Mouse (Mus musculus) large intestine, adult 2 months (tissue): ENCODE data around the gene Abca15. TPM values are rescaled to one million over a fixed set of nuclear protein-coding genes. Genes with fewer than 3 reads are reported as not detected.
"Not testable (repeated sequence)": the region's sequence is repeated elsewhere in the genome, so short reads cannot be mapped to it uniquely, and the experiment has no call there.

Source experiments
- DNase-seq: peaks from one replicate; pipeline ENCODE4 v3.0.0-alpha.2; 2012; ENCODE audit warnings: low read depth, low spot score
- WGBS: fragments of 180-500 bp; shearing (Covaris S2); methylation state at CpG from one replicate; pipeline ENCODE4 v1.1.7; 2018; 5-methylcytosine and 5-hydroxymethylcytosine counted together
- polyA plus RNA-seq: library from polyadenylated mRNA; depleted of rRNA; stranded (reverse); fragments of >200 nt; gene quantifications from 2 replicates; pipeline ENCODE4 v1.2.3, GENCODE M21; 2012; rRNA removed

Abca15 gene
- polyA plus RNA-seq = not detected in 2 replicates

DNA sequence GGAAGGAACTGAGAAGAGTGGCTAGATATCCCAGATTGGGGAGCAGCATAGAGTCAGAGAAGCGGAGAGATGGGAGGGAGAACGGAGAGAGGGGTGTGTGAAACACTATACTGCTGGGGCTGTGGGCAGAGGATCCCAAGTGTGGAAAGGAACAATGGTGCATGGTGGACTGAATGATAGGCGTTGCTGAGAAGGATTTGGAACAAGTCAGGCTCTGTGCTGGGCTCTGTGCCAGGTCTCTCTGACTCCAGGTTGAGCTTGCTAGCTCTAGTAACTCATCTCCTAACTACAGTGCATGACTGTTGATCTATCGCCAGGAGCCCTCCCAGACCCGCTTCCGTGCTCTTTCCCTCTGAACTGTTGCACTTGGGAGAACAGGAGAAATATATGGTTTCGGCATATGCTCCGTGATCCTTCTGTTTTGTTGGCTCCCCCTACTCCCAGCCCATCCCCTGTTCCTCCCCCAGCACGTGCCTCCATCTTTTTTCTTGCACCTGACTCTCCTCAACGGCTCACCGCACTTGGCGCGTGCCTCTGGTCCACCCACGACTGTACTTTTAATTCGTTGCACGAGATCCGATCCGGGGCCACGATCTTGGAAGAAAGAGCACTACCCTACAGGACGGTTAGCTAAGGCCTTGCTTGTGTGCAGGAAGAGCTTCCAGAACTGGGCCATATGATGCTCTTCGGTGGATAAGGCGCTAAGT, at the start of gene Abca15:
TSS of gene Abca15 (plus strand) at position 584 of the 707 bp plus-strand sequence.
- WGBS = 75% methylated on average over 22 of the region's 22 CpGs
- DNase-seq = no peak

DNA sequence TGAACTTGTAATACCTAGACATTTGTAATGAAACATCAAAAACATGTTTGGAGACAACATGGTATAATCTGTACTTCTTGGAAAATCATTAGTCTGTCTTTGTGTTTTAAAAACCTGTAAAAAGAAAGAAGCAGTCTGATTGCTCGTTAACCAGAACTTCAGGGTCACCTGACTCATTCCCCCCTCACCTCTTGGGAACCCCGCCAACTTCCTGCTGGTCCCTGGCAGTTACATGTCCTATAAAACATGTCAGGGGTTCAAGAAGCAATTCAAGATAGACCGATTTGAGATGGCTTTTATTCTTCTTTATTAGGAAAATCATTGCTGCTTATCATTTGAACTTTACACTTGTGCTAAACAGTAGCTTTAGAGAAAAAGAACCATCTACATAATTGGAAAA, 43.2 kb upstream of the Abca15 start:
- 19% methylated on average over 3 of the region's 3 CpGs for WGBS
- no peak for DNase-seq

DNA sequence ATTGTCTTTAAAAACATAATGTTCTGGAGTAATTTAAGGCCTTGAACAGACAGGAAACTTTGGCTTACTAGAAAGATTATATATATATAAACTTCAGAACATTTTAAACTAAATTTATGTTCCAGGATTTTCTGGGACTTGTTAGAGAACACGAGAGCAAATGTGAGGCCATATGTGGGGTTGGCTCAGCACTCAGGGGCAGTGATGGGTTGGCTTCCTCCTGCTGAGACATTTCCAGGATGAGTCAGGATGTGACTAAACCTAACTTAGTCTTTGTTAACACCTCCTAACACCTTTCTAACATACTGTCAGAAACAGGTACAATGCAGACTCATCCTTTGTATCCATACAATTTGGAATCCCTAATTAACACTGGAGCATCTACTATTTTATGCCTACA, 12.4 kb upstream of the Abca15 start:
- WGBS = 67% methylated on average over 1 of the region's 1 CpGs
- no peak for DNase-seq

DNA sequence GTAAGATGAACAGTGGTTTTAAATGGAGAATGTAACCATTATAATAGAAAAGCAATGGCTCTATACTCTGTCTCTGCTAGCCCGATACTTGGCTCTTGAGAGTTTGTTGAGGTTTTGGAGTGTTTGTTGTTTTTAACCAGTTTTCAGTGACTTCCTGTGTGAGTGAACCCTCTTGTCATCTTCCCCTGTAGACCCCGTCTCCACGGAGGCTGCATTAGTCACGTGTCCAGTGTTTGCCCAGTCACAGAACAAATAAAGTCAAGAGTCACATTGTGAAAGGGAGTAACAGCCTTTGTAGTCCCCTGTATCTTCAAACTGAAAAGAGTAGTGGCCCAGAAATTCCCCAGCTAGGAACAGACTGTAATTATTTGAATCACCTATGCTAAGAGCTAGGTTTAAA, 5.5 kb upstream of the Abca15 start:
- 24% methylated on average over 4 of the region's 4 CpGs for WGBS

DNA sequence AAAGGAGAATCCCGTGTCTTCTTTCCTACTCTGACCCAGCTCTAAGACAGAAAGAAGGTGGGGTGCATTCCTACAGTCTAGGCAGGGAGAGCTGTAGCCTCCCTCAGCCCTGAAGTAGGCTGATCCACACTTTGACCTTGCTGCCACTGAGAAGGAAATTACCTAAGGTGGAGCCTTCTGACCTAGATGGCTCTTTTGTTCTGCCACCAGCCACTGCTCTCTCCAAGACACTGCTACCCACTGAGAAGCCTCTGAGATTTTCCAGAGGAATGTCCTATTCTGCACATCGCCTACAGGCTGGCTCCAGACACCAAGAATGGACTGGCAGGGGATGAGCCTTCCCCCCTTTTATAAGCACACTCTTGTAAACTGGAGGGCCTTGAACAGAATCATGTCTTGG, 2.6 kb upstream of the Abca15 start:
- 58% methylated on average over 2 of the region's 2 CpGs for WGBS
- DNase-seq = not testable (repeated sequence)

More for the DNA sequence above, 5.5 kb upstream of the Abca15 start:
- no peak for DNase-seq

DNA sequence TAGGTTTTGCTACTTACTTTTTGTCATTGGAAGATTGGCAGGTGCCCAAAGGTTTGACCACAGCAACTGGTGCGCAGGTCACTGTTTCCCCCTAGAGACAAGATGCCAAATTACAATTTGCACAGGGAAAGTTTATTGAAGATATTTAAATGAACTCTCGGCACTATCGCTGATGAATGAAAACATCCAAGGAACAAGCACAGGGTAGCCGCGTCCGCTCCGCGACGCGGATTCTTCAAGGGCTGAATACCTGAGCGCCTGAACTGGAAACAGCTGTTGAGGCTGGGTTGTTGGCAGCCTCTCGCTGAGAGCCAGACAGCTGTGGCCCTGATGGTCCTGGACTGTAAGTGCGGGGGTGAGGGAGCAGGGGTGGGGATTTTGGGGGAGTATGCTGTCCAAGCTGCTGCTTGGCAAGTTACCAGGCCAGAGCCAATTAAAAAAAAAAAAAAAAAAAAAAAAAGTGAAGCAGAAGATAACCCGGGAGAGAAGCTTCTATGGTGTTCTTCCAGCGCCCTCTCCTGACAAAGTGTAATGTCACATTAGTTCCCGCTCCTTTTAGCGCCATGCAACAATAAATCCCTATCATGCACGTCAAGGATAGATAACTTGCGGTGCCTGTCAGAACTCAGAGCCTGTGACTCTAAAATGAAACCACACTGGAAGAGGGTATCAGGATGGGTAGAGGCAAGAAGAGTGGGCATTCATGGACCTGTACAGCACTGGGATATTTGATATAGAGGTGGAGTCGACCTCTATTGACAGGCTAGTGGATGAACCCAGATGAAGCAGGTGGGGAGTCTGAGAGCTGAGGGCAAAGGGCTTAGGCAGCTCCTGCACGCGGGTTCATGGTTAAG, 1.0 kb upstream of the Abca15 start:
- WGBS = 12% methylated on average over 22 of the region's 22 CpGs
- peak; percentile 62 for DNase-seq

DNA sequence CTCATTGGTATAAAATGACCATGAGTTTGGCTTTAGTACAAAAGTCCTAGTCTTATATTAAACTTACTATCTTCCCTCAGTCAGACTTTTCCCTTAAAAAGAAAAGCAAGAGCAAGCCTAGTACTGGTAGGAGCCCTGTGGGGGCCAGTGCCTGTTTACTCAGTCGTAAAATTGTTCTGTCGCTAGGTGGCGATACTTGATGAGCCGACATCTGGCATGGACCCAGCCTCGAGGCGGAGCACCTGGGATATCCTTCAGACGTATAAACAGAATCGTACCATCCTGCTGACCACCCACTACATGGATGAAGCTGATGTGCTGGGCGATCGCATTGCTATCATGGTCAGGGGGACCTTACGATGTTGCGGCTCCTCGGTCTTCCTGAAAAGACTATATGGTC, 32.7 kb downstream of the Abca15 start:
- 45% methylated on average over 13 of the region's 13 CpGs for whole genome bisulfite sequencing
- no peak for DNase-seq

DNA sequence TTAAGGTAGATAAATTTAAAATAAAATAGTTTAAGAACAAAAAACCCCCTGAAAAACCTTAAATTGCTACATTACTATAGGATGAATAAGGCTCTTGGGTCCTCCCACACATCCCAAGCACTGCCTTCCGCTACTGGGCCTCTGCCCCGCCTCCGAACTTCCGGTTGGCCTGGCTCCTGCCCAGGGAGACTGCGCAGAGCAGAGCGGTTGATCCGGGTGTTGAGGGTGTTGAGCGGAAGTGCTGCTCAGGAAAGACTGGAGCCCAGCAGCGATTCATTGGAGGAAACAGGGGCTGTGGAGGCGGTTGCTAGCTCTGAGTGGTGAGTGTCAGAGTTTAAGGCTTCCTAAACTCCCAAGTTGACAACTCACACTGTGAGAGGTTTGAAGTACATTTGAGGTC, 81.0 kb downstream of the Abca15 start, which contains the start of gene Abca16:
TSS of gene Abca16 (plus strand) at position 201 of the 400 bp plus-strand sequence.
- no peak for DNase-seq
- WGBS = 73% methylated on average over 10 of the region's 10 CpGs

DNA sequence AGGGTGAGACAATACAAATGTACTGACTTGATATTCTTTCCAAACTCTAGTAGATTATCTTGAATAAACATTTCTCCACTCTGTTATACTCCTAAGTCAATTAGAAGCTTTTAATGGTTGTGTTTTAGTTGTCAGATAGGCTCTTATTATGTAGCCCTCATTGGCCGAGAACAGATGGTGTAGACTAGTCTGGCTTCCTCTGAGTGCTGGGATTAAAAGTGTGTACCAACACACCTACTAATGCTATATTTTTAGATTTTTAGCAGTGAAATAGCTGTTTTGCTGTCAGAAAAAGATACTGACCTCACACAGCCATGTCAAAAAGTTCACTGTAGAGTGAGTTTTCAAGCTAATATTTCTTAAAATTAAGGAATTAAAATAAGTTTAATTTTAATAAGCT, 83.9 kb downstream of the Abca15 start:
- no peak for DNase-seq

DNA sequence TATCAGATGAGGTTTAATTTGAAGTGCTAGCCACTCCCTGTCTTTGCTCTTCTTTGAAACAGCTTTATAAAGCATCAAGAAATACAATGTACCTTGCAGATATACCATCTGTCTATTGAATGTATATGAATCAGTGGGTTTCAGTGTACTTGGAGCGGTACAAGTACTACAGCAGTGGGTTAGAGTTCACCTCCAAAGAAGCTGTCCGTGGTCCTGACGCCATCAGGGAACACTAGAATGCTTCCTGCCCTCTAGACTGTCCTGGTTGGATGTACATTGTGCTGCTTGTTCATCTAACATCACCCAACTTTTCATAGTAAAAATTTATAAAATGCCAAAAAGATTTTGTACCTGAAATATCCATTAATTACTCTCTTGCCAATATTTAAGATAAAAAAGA, 98.2 kb downstream of the Abca15 start:
- DNase-seq = no peak
- 25% methylated on average over 3 of the region's 3 CpGs for WGBS

More for the DNA sequence above, 83.9 kb downstream of the Abca15 start:
- 72% methylated on average over 1 of the region's 1 CpGs for WGBS

DNA sequence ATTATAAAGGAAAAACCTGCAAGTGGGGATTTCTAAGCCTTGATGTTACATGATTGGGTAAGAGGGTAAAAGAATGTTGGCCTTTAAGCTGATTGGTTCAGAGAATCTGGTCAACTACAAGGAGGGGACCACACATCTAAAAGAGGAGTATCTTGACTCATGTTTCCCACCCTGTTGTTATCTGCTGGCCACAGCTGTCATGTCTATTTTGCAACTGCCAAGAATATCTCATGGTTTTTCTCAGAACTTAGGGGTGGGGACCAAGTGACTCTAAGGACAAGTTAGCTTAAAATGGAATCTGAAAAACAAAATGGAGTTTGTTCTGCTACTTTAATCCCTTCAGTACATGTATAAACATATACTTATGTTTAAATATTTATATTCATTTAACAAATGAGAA, 103.0 kb downstream of the Abca15 start:
- DNase-seq = no peak

Other genes starting within 250 kb of the Abca15 start
- gene Dnah3, start 233.4 kb upstream of the Abca15 start, polyA plus RNA-seq = 0.01 TPM in 1 of 2 replicates, not detected in the other
- gene Tmem159, start 226.3 kb upstream of the Abca15 start, polyA plus RNA-seq = 16.3 and 16.7 TPM in 2 replicates
- gene Zp2, start 183.4 kb upstream of the Abca15 start, polyA plus RNA-seq = 0.04 and 0.10 TPM in 2 replicates
- gene Anks4b, start 154.8 kb upstream of the Abca15 start, polyA plus RNA-seq = 19.0 and 30.9 TPM in 2 replicates
- gene Crym, start 126.6 kb upstream of the Abca15 start, polyA plus RNA-seq = 1.8 and 2.8 TPM in 2 replicates
- gene Abca14, start 124.7 kb upstream of the Abca15 start, polyA plus RNA-seq = 0.09 and 0.19 TPM in 2 replicates
- gene Abca16, start 81.0 kb downstream of the Abca15 start, polyA plus RNA-seq = not detected in 2 replicates